Mouse (Mus musculus): ENCODE results near the gene Lpp.
"Not testable (repeated sequence)": the region's sequence is repeated elsewhere in the genome, so short reads cannot be mapped to it uniquely, and the experiment has no call there.

The Lpp gene

GRCm38 (mm10) chr16:24991995-24992394, 598.7 kb downstream of the Lpp start:
- no peak for ATAC-seq (ENCODE audit: insufficient number of reproducible peaks, low FRiP score, low TSS enrichment)

GRCm38 (mm10) chr16:24992494-24992893, 599.2 kb downstream of the Lpp start:
- ATAC-seq (ENCODE audit: insufficient number of reproducible peaks, low FRiP score, low TSS enrichment): no peak

- no peak for ATAC-seq (ENCODE audit: insufficient number of reproducible peaks, low FRiP score, low TSS enrichment)
Measured at GRCm38 (mm10) chr16:25010980-25011877, 617.9 kb downstream of the Lpp start.

- no peak for ATAC-seq (ENCODE audit: insufficient number of reproducible peaks, low FRiP score, low TSS enrichment)
Measured at GRCm38 (mm10) chr16:25012938-25013337, 619.6 kb downstream of the Lpp start.

- ATAC-seq (ENCODE audit: insufficient number of reproducible peaks, low FRiP score, low TSS enrichment): peak; percentile 52; the same call in 1 of the 2 replicates
Measured at GRCm38 (mm10) chr16:25016261-25016836, 623.0 kb downstream of the Lpp start.

GRCm38 (mm10) chr16:25017046-25017445, 623.7 kb downstream of the Lpp start:
- ATAC-seq (ENCODE audit: insufficient number of reproducible peaks, low FRiP score, low TSS enrichment): no peak

- not testable (repeated sequence) for ATAC-seq (ENCODE audit: insufficient number of reproducible peaks, low FRiP score, low TSS enrichment)
Measured at GRCm38 (mm10) chr16:25021743-25022359, 628.5 kb downstream of the Lpp start.

- no peak for ATAC-seq (ENCODE audit: insufficient number of reproducible peaks, low FRiP score, low TSS enrichment)
Measured at GRCm38 (mm10) chr16:25024591-25024990, 631.3 kb downstream of the Lpp start.

GRCm38 (mm10) chr16:25026191-25026590, 632.9 kb downstream of the Lpp start:
- no peak for ATAC-seq (ENCODE audit: insufficient number of reproducible peaks, low FRiP score, low TSS enrichment)

- no peak for ATAC-seq (ENCODE audit: insufficient number of reproducible peaks, low FRiP score, low TSS enrichment)
Measured at GRCm38 (mm10) chr16:25029548-25029947, 636.2 kb downstream of the Lpp start.

GRCm38 (mm10) chr16:25037361-25037760, 644.1 kb downstream of the Lpp start:
- no peak for ATAC-seq (ENCODE audit: insufficient number of reproducible peaks, low FRiP score, low TSS enrichment)

- no peak for ATAC-seq (ENCODE audit: insufficient number of reproducible peaks, low FRiP score, low TSS enrichment)
Measured at GRCm38 (mm10) chr16:25038529-25038928, 645.2 kb downstream of the Lpp start.

- no peak for ATAC-seq (ENCODE audit: insufficient number of reproducible peaks, low FRiP score, low TSS enrichment)
Measured at GRCm38 (mm10) chr16:25039904-25040303, 646.6 kb downstream of the Lpp start.

GRCm38 (mm10) chr16:25041165-25041564, 647.9 kb downstream of the Lpp start:
- ATAC-seq (ENCODE audit: insufficient number of reproducible peaks, low FRiP score, low TSS enrichment): no peak

GRCm38 (mm10) chr16:25041855-25042529, 648.7 kb downstream of the Lpp start:
- ATAC-seq (ENCODE audit: insufficient number of reproducible peaks, low FRiP score, low TSS enrichment): no peak
